Mouse (Mus musculus): ENCODE measurements around the gene Pld5. TPM values are rescaled to one million over a fixed set of nuclear protein-coding genes. Genes with fewer than 3 reads are reported as not detected.

Gene Pld5
- total RNA-seq (2022), result 1 to 10 TPM in 3 of 4 experiments, under 1 TPM in 1; 0.71 to 2.3 (median 1.9) TPM

DNA sequence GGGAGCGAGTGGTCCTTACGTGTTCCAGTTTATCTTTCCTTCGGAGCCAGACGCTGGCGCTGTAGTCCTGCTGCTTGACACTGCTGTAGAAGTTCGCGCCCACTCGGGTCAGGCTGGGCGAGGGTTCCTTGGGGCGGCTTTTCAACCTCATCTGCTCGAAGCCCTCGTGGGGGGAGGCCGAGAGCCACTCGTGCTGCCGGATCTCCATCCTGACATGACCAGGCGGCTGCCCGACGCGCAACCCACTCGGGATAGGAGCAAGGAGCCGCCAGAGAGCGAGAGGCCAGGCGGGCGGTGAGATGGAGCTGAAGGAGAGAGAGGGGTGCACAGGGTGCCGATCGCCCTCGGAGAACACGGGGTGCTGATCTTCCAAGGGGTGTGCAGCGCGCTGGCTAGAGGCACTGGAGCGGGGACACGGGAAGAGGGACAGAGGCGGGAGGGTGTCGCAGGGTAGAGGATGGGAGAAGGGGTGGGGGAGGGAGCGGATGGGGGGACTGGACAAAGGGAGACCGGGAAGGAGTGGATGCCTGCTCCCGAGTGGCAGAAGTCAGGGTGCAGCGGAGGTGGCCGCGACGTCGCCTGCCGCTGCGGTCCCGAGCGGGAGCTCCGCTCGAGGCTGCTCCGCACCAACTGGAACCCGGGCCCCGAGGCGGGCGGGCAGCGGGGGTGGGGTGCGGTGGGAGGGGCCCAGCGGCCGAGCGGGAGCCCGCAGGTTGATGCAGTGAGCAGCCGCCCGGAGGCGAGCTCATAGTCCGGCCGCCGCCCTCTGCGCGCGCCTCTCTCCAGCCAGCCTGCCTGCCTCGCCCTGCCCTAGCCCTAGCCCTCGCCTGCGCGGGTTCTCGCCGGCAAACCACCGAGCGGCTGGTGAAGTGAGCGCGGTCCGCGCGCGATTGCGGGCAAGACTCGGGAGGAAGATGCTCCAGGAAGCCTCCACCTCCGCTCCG lies at the start of gene Pld5:
Gene Pld5, minus strand, starts transcription at position 646 of the 944 bp plus-strand sequence.
- peak in 1 of 2 experiments; percentile 5 for DNase-seq (ENCODE audit: low spot score in 2 of 2)

GRCm38 (mm10) chr1:176315063-176315462 lies 40.0 kb upstream of the Pld5 start:
- no peak for DNase-seq (ENCODE audit: low spot score in 2 of 2)

DNA sequence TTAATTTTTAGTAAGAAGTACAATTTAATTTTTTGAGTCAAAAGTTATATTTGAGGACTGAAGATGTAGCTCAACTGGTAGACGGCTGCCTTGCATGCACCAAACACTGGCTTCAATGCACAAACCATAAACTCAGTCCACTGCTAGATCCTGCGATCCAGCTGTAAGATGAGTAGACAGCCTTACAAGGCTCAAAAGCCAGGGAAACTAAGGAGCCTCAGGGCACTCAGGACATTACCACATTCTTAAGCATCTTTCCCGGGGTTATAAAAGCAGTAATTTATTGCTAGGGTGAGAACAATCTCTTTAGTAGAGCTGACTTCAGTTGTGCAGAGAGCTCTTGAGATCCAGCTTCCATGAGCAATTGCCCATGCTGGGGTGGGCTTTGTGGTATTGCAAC lies 35.1 kb upstream of the Pld5 start:
- DNase-seq (ENCODE audit: low spot score in 2 of 2), result no peak

GRCm38 (mm10) chr1:176289396-176289795 lies 14.3 kb upstream of the Pld5 start:
- no peak for DNase-seq (ENCODE audit: low spot score in 2 of 2)

DNA sequence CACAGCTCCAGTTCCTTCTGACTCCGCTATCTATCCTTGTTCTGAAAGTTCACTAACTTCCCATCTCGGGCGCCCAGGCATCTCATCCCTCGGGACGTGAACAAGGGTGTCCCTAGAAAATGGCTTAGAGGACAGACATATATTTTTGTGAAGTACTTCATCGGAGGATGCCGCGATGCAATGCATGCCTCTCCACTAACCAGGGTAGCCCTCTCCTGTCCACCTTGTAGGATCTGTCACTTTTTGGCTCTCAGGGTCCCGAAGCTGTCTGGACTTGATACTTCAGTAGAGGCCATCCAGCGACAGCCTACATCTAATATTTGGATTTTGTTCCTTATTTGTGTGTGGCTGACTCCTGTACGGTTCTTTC lies 484 bp upstream of the Pld5 start:
- no peak for DNase-seq (ENCODE audit: low spot score in 2 of 2)

DNA sequence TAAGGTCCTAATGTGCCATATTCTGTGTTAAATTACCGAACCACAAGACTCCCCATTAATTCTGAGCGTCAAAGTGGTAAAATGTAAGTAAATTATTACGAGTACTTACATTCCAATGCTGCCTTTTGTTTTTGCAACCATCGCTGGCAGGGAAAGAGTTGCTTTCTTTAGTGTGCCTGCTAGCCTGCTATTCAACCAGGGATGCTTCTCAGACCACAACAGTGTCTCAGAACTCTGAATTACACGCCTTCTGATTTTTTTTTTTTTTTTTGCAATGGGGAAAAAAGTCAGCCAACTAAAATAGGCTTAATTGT lies 26.4 kb downstream of the Pld5 start:
- no peak for DNase-seq (ENCODE audit: low spot score in 2 of 2)

DNA sequence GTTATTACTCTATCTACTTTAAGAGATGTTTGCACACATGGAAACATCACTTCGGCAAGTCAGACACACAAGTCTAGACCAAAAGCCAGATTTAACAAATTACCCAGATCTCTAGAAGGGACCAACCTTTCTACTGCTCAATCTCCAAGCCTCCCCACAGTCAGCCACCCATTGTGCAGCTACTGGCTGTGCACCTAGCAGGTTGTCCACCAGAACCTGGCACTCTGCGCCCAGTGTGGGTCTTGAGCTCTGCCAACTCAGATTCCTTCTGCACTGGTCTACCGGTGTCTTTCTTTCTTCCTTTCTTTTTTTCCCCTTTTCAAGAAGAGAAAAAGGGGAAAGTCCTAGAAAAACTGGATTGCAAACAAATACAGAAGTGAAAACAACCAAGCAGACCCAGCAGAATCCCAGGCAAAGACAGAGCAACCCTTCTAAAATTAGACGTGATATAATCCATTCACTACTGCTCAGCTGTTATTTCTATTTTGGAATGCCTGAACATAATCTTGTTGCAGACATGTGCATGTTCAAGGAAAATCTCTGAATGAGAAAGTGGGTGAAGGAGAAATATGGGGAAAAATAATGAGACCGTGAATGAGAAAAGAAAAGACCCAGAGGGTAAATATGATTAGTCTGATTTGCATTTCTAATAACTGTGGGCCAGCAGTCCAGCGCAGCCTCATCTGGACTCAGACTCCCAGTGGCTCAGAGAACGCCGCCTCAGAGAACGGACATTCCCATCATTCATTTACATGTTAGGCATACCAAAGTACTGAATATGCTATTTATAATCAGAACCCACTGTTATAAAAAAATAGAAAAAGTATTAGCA lies 27.0 kb downstream of the Pld5 start:
- no peak for DNase-seq (ENCODE audit: low spot score in 2 of 2)

DNA sequence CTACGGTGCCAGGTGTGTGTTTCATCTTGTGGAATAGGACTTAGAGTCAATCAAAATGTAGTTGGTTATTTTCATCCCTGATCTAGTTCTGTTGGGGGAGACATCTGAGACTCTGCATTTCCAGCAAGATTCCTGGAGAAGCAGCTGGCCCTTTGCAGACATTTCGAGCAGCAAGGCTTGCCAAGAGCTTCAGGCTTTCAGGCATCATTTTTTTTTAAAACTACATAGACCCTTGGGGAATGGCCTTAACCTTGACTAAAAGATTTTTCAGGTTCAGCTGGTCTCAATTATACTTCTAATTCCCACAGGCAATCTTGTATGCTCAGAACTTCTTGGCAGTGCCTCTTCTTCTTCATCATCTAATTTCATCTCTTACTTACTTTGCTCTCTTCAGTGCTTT lies 35.9 kb downstream of the Pld5 start:
- no peak for DNase-seq (ENCODE audit: low spot score in 2 of 2)

GRCm38 (mm10) chr1:176223794-176224193 lies 51.3 kb downstream of the Pld5 start:
- DNase-seq (ENCODE audit: low spot score in 2 of 2), result no peak

DNA sequence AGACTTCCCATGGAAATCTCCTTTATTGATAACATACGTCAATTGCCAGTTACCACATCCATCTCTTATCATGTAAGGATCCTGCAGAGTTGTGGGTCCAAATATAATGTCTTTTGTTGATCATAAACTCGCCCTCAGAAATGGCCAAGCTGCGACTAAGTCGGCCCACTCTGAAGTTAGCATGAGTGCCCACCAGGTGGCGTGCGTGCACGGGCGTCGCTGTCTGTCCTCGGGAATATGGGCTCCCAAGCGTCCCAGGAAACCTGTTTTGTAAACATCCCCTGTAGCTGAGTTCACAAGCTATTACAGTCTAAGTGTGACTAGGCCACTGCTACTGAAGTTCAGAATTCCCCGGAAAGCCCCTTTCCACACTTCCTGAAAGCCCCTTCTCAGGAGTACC lies 51.9 kb downstream of the Pld5 start:
- DNase-seq (ENCODE audit: low spot score in 2 of 2), result peak; percentile 28 to 67

- no peak for DNase-seq (ENCODE audit: low spot score in 2 of 2)
Measured at GRCm38 (mm10) chr1:176218217-176218616, 56.9 kb downstream of the Pld5 start.

- DNase-seq (ENCODE audit: low spot score in 2 of 2), result no peak
Measured at GRCm38 (mm10) chr1:176213645-176214221, 61.4 kb downstream of the Pld5 start.

DNA sequence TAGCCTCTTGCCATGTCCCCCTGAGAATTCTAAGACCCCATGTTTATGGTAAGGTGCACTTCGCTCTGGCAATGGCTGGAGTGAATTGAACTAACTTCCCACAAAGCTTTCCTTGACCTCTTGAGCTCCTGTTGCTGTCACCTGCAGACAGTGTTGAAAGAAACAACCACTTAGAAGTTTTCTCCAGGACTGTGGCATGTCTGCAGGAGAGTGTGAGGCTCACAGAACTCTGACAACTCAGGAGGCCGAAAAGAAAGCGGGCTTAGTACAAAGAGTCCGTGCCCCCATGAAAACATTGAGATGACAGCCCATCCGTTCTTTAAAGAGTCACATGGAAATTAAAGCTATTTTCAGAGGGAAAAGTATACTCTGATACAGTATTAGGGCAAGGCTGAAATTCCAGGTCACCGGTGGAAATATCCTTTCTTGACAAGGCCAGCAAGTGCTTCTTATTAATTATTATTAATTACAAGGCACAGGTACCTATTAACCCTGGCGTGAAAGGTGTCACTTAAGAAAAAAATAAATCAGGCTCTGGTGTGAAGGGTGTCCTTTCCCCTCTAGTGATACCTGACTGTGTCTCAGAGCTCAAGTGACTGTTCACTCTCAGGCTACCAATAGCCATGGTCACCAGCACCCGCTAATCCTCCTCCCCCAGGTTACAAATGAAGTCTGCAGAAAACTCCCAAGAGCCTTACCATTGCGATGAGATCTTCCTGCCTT lies 62.0 kb downstream of the Pld5 start:
- DNase-seq (ENCODE audit: low spot score in 2 of 2), result no peak

- no peak for DNase-seq (ENCODE audit: low spot score in 2 of 2)
Measured at GRCm38 (mm10) chr1:176210803-176211202, 64.3 kb downstream of the Pld5 start.

DNA sequence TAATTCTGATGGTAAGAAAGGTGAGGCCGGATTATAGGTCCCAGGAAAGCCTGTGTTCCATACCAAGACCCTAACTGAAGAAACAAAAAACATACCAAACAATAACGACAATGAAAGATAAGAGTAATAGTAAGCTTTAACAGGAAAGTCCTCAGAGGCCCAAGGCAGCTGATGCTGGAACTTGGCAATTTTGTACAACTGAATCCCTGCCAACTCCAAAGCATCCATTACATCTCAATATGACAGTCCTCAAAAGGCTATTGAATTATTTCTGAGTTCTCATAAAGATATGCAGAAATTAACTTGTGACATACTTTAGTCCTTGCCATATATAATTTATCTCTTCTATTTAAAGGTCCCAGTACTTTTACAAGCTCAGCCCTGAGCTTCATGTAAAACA lies 67.1 kb downstream of the Pld5 start:
- no peak for DNase-seq (ENCODE audit: low spot score in 2 of 2)

DNA sequence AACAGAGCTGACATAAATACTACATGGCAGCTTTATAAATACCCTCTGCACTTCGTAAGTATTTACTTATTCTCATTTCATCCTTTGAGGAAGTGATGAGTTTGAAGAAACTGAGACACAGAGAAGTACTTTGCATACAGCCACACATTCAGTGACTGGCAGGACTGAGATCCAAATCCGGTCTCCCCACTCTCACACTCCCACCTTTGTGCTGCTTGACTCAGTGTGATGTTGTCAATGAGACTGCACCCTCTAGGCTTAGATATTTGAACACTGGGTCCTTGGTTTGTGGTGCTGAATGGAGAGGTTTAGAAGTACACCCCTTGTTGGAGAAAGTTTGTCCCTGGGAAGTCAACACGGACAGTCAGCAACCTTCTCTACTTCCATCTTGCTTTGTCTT lies 72.8 kb downstream of the Pld5 start:
- DNase-seq (ENCODE audit: low spot score in 2 of 2), result no peak

DNA sequence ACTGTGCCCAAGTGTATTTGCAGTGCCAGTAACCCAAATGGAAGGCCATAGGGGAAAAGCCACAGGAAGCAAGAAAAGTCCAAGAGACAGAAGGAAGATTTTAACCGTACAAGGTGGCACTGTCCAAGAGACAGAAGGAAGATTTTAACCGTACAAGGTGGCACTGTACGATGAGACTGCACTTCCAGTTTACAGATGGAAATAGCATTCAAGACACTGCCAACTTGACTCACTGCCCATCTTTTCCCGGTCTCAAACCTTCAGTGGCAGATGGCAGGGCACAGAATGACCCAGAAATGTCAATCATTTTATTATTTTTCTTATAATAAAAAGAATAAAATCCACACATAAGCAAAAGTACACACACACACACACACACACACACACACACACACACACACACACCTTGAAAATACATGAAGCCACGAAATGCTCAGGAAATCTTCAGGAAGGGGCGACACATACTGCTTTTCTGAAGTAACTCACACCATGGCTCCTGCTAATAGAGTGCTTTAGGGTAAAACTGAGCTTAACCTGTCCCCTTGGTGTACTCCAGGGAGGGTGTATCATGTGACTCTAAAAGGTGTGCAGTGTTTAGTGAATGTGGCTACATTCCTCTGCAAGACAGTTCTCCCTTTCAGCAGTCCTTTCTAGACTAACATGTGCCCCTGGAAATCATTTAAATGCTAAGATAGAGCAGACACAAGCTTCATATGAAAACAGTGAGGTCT lies 77.9 kb downstream of the Pld5 start:
- no peak for DNase-seq (ENCODE audit: low spot score in 2 of 2)

DNA sequence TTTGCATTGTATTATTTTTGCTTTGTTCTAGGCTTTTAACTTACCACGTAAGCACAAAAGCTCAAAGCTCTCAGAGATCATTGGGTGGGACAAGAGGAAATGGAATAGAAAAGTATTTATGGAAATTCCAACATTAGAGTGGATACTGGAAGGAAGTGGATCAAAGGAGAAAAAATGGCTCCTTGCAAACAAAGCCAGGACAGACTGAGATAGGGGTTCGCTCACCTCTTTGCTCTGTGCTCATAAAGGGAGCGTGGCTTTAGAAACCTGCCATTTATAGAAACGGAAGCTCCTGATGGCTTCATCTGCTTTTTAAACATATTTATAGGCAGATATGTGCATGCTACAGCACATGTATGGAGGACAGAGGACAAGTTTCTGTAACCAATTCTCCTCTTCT lies 78.8 kb downstream of the Pld5 start:
- DNase-seq (ENCODE audit: low spot score in 2 of 2), result no peak

DNA sequence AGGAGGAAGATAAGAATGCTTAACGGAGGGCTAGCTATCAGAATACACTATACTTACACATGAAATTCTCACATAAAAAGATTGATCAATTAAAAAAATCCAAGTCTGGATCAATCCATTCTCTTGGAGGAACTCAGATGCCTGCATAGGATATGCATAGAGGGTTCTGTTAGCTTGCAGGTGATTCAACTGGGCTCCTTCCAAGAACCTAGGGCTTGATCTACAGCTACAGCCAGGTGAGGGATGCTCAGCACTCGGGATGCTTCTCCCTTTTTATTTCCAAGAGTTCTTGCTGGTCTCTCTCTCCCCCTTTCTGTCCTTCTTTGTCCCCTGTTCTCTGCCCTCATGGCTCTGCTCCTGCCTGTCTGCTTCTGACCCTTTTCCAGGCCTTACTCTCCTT lies 80.4 kb downstream of the Pld5 start:
- DNase-seq (ENCODE audit: low spot score in 2 of 2), result no peak

DNA sequence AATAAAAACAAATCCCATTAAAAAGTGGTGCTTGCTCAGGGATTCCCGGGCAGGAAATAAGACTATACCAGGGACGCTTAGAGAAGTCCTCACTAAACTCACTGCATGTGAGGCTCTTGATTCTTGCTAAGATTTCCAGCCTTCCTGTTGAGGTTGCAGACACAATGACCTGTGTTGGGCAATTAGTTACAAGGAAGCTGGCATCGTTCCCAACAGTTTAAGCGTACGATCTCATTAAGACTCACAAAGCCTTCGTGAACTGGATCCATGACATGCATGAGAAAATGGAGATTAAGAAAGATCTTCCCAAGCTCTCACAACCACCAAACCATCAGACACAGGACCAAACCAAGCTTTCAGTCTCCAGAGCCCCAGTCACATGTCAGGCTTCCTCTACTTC lies 91.1 kb downstream of the Pld5 start:
- DNase-seq (ENCODE audit: low spot score in 2 of 2), result no peak

DNA sequence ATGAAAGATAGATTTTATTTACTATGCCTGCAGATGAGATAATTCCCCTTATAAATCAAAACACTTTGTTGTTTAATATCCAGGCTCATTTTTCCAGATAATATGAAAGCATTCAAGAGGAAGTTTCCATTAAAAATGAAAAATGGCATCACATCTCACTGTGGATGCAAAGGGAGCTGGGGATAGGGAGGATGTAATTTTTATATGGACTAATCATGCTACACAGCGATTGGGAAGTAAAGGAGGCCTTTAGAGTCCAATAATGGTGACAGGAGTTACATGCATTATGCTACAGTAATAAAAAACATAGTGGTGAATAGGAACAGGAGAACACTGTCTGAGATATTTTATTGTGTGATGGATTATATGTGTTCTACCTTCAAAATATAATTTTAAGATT lies 100.1 kb downstream of the Pld5 start:
- DNase-seq (ENCODE audit: low spot score in 2 of 2), result no peak

Measured in layer of hippocampus, adult 8-10 months (tissue).